Mouse (Mus musculus) right cerebral cortex, postnatal 10 days (tissue): Measurements from ENCODE around the gene Tmem8.

Experiments
- DNase-seq, 2 experiments: peaks; one replicate each; pipeline ENCODE4 v3.0.0; 2021; ENCODE audit warnings: low spot score in 2 of 2

Tmem8 gene

GRCm38 (mm10) chr17:26142796-26143195 is 29.7 kb downstream of the Tmem8 start:
- DNase-seq, result no peak

- DNase-seq, result no peak
These were observed 30.3 kb downstream of the Tmem8 start for GRCm38 (mm10) chr17:26143386-26143785.

GRCm38 (mm10) chr17:26149056-26149455 is 36.0 kb downstream of the Tmem8 start:
- no peak for DNase-seq

- no peak for DNase-seq
These were observed 39.0 kb downstream of the Tmem8 start for GRCm38 (mm10) chr17:26151886-26152630.

GRCm38 (mm10) chr17:26162736-26163135 is 49.6 kb downstream of the Tmem8 start:
- DNase-seq, result no peak

GRCm38 (mm10) chr17:26168039-26168438 is 54.9 kb downstream of the Tmem8 start:
- no peak for DNase-seq
